Mouse (Mus musculus) gastrocnemius, adult 8-10 months (tissue): ENCODE measurements around the gene Prickle1. TPM values are rescaled to one million over a fixed set of nuclear protein-coding genes. Genes with fewer than 3 reads are reported as not detected.

ENCODE experiments used
- DNase-seq, 2 experiments: peaks; one replicate each; pipeline ENCODE4 v3.0.0; 2022; ENCODE audit warnings: low spot score in 2 of 2
- total RNA-seq, 4 experiments: library from RNA; stranded (reverse); gene quantifications; 2 replicates each; pipeline ENCODE4 v1.2.4; 2022

The Prickle1 gene
- total RNA-seq, 4 experiments from 2014 or later, result 2.6 to 4.0 (median 3.5) TPM

GRCm38 (mm10) chr15:93512437-93512836 is 83.3 kb downstream of the Prickle1 start:
- DNase-seq, result no peak

- DNase-seq, result no peak
Observed at GRCm38 (mm10) chr15:93510690-93511336, 84.9 kb downstream of the Prickle1 start.

- no peak for DNase-seq
Observed at GRCm38 (mm10) chr15:93504808-93505207, 90.9 kb downstream of the Prickle1 start.

GRCm38 (mm10) chr15:93503201-93503745 is 92.4 kb downstream of the Prickle1 start:
- DNase-seq, result no peak

GRCm38 (mm10) chr15:93502703-93503102 is 93.0 kb downstream of the Prickle1 start:
- no peak for DNase-seq

- DNase-seq, result no peak
Observed at GRCm38 (mm10) chr15:93499866-93500265, 95.8 kb downstream of the Prickle1 start.

- no peak for DNase-seq
Observed at GRCm38 (mm10) chr15:93494700-93495099, 101.0 kb downstream of the Prickle1 start.

- no peak for DNase-seq
Observed at GRCm38 (mm10) chr15:93489597-93489996, 106.1 kb downstream of the Prickle1 start.

GRCm38 (mm10) chr15:93486066-93486465 is 109.6 kb downstream of the Prickle1 start:
- DNase-seq, result no peak

GRCm38 (mm10) chr15:93485252-93485651 is 110.4 kb downstream of the Prickle1 start:
- no peak for DNase-seq

- DNase-seq, result no peak
Observed at GRCm38 (mm10) chr15:93484261-93484710, 111.4 kb downstream of the Prickle1 start.

GRCm38 (mm10) chr15:93481112-93481511 is 114.6 kb downstream of the Prickle1 start:
- DNase-seq, result no peak

- no peak for DNase-seq
Observed at GRCm38 (mm10) chr15:93479445-93479844, 116.2 kb downstream of the Prickle1 start.

GRCm38 (mm10) chr15:93478676-93479075 is 117.0 kb downstream of the Prickle1 start:
- DNase-seq, result no peak

- DNase-seq, result no peak
Observed at GRCm38 (mm10) chr15:93477729-93478128, 118.0 kb downstream of the Prickle1 start.

GRCm38 (mm10) chr15:93475688-93476087 is 120.0 kb downstream of the Prickle1 start:
- DNase-seq, result no peak

- no peak for DNase-seq
Observed at GRCm38 (mm10) chr15:93474277-93474676, 121.4 kb downstream of the Prickle1 start.

- no peak for DNase-seq
Observed at GRCm38 (mm10) chr15:93472089-93472488, 123.6 kb downstream of the Prickle1 start.

- DNase-seq, result no peak
Observed at GRCm38 (mm10) chr15:93471651-93472050, 124.0 kb downstream of the Prickle1 start.

GRCm38 (mm10) chr15:93461066-93461465 is 134.6 kb downstream of the Prickle1 start:
- DNase-seq, result no peak

GRCm38 (mm10) chr15:93459422-93459821 is 136.3 kb downstream of the Prickle1 start:
- DNase-seq, result no peak

GRCm38 (mm10) chr15:93456005-93456404 is 139.7 kb downstream of the Prickle1 start:
- no peak for DNase-seq

GRCm38 (mm10) chr15:93453296-93453695 is 142.4 kb downstream of the Prickle1 start:
- DNase-seq, result no peak
